Mouse (Mus musculus): Measurements from ENCODE around the gene Kif24. TPM values are rescaled to one million over a fixed set of nuclear protein-coding genes. Genes with fewer than 3 reads are reported as not detected.

Gene Kif24
- polyA plus RNA-seq, 1 experiment: 5.6 TPM

DNA sequence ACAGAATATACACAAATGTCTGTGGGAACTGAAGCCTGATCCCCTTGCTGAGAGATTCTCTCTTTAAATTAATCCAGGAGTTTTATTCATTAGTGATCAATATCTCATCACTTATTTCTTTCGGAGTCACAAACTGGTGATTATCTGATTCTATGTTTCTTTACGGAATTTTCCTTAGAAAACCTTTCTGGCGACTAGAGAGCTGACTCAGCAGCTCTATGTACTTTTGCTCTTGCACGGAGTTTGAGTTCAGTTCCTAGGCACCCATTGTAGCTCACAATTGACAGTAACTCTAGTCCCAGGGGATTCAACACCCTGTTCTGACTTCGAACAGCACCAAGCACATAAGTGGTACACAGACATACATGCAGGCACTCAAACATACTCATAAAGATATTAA, 25.8 kb downstream of the Kif24 start:
- WGBS: 98% methylated on average over 5 of the region's 5 CpGs
- no peaks in the 10 kb centered on the region for H3K36me3 ChIP-seq (ENCODE audit: control insufficient read depth, insufficient read depth, low read length)

GRCm38 (mm10) chr4:41416966-41417365, 47.7 kb downstream of the Kif24 start:
- H3K36me3 ChIP-seq (ENCODE audit: control insufficient read depth, insufficient read depth, low read length): no peaks in the 10 kb centered on the region
- H3K27me3 ChIP-seq (ENCODE audit: control insufficient read depth, insufficient read depth, low read length): no peaks in the 10 kb centered on the region
- no peak overlapping the region for H3K4me3 ChIP-seq (ENCODE audit: control insufficient read depth, insufficient read depth, low read length)
- DNase-seq: no peak
- no peaks in the 10 kb centered on the region for H3K4me1 ChIP-seq (replicated peaks; ENCODE audit: control insufficient read depth, insufficient read depth, low read length)
- H3K27ac ChIP-seq (ENCODE audit: control insufficient read depth, insufficient read depth, low read length): no peak overlapping the region
- no peak for TF ChIP-seq POLR2A (IDR thresholded peaks at IDR 0.05; ENCODE audit: control insufficient read depth, extremely low read depth, insufficient read depth, low read length, poor library complexity)
- no peak for TF ChIP-seq CTCF (IDR thresholded peaks at IDR 0.05; ENCODE audit: borderline replicate concordance, control insufficient read depth, extremely low read depth, insufficient read depth, low read length, poor library complexity)

More for the DNA sequence above, 25.8 kb downstream of the Kif24 start:
- H3K4me1 ChIP-seq (replicated peaks; ENCODE audit: control insufficient read depth, insufficient read depth, low read length): no peaks in the 10 kb centered on the region
- H3K27me3 ChIP-seq (ENCODE audit: control insufficient read depth, insufficient read depth, low read length): no peaks in the 10 kb centered on the region
- no peak overlapping the region for H3K27ac ChIP-seq (ENCODE audit: control insufficient read depth, insufficient read depth, low read length)
- no peak for TF ChIP-seq POLR2A (IDR thresholded peaks at IDR 0.05; ENCODE audit: control insufficient read depth, extremely low read depth, insufficient read depth, low read length, poor library complexity)
- TF ChIP-seq CTCF (IDR thresholded peaks at IDR 0.05; ENCODE audit: borderline replicate concordance, control insufficient read depth, extremely low read depth, insufficient read depth, low read length, poor library complexity): no peak
- no peak for DNase-seq
- no peak overlapping the region for H3K4me3 ChIP-seq (ENCODE audit: control insufficient read depth, insufficient read depth, low read length)

DNA sequence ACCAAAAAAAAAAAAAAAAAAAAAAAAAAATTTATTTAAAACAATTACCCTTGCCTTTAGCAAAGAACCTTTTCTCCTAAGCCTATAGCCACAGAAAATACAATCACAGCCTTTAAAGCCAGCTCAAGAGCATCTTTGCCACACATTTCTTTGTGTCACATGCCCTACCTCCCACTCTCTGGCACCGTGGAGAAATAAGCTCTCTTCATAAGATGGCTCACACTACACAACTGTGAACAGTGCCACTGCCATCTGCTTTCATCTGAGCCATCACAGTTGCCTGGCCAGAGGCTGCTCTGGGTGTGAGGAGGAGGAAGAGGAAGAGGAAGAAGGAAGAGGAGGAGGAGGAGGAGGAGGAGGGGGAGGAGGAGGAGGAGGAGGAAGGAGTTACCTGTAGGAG, 55.3 kb downstream of the Kif24 start:
- no peak for TF ChIP-seq CTCF (IDR thresholded peaks at IDR 0.05; ENCODE audit: borderline replicate concordance, control insufficient read depth, extremely low read depth, insufficient read depth, low read length, poor library complexity)
- Histone ChIP-seq H3K27me3 (ENCODE audit: control insufficient read depth, insufficient read depth, low read length) (no peaks in the 10 kb centered on the region), H3K4me3 (ENCODE audit: control insufficient read depth, insufficient read depth, low read length) (no peak overlapping the region), H3K36me3 (ENCODE audit: control insufficient read depth, insufficient read depth, low read length) (no peaks in the 10 kb centered on the region), H3K4me1 (replicated peaks; ENCODE audit: control insufficient read depth, insufficient read depth, low read length) (no peaks in the 10 kb centered on the region), H3K27ac (ENCODE audit: control insufficient read depth, insufficient read depth, low read length) (no peak overlapping the region)
- WGBS: 100% methylated on average over 1 of the region's 1 CpGs
- DNase-seq: no peak

- WGBS: 91% methylated on average over 2 of the region's 2 CpGs
- DNase-seq: no peak
- H3K4me1 ChIP-seq (replicated peaks; ENCODE audit: control insufficient read depth, insufficient read depth, low read length): no peaks in the 10 kb centered on the region
- no peak overlapping the region for H3K4me3 ChIP-seq (ENCODE audit: control insufficient read depth, insufficient read depth, low read length)
- no peaks in the 10 kb centered on the region for H3K27me3 ChIP-seq (ENCODE audit: control insufficient read depth, insufficient read depth, low read length)
- no peak overlapping the region for H3K27ac ChIP-seq (ENCODE audit: control insufficient read depth, insufficient read depth, low read length)
- H3K36me3 ChIP-seq (ENCODE audit: control insufficient read depth, insufficient read depth, low read length): no peaks in the 10 kb centered on the region
- TF ChIP-seq POLR2A (IDR thresholded peaks at IDR 0.05; ENCODE audit: control insufficient read depth, extremely low read depth, insufficient read depth, low read length, poor library complexity) (no peak), CTCF (IDR thresholded peaks at IDR 0.05; ENCODE audit: borderline replicate concordance, control insufficient read depth, extremely low read depth, insufficient read depth, low read length, poor library complexity) (no peak)
Measured at GRCm38 (mm10) chr4:41407353-41407752, 57.3 kb downstream of the Kif24 start.

DNA sequence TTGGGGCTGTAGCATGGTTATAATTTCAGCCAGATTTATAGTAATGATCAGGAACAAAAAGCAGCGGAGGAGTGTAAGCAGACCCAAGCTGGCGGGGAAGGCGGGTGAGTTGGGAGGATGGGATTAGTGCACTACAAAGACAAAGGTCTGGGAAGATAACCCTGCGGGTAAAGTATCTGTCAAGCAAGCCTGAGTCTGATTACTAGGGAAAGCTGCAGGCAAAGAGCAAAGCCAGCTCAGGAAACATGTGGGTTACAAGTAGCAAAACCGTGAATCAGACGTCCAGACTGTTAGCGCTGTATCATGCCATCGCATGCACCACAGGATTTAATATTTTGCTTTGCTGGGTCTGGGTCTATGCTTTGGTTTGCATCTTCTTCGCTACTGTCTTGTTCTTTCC, 58.1 kb downstream of the Kif24 start:
- TF ChIP-seq CTCF (IDR thresholded peaks at IDR 0.05; ENCODE audit: borderline replicate concordance, control insufficient read depth, extremely low read depth, insufficient read depth, low read length, poor library complexity) (no peak), POLR2A (IDR thresholded peaks at IDR 0.05; ENCODE audit: control insufficient read depth, extremely low read depth, insufficient read depth, low read length, poor library complexity) (no peak)
- Histone ChIP-seq H3K27ac (ENCODE audit: control insufficient read depth, insufficient read depth, low read length) (no peak overlapping the region), H3K27me3 (ENCODE audit: control insufficient read depth, insufficient read depth, low read length) (no peaks in the 10 kb centered on the region), H3K4me1 (replicated peaks; ENCODE audit: control insufficient read depth, insufficient read depth, low read length) (no peaks in the 10 kb centered on the region), H3K36me3 (ENCODE audit: control insufficient read depth, insufficient read depth, low read length) (no peaks in the 10 kb centered on the region), H3K4me3 (ENCODE audit: control insufficient read depth, insufficient read depth, low read length) (no peak overlapping the region)
- no peak for DNase-seq
- 96% methylated on average over 9 of the region's 9 CpGs for WGBS

GRCm38 (mm10) chr4:41401573-41401972, 63.1 kb downstream of the Kif24 start:
- no peak overlapping the region for H3K4me3 ChIP-seq (ENCODE audit: control insufficient read depth, insufficient read depth, low read length)
- WGBS: 95% methylated on average over 5 of the region's 5 CpGs
- DNase-seq: no peak
- H3K27ac ChIP-seq (ENCODE audit: control insufficient read depth, insufficient read depth, low read length): no peak overlapping the region
- H3K36me3 ChIP-seq (ENCODE audit: control insufficient read depth, insufficient read depth, low read length): no peaks in the 10 kb centered on the region; the same call in 1 of the 2 replicates
- no peaks in the 10 kb centered on the region for H3K27me3 ChIP-seq (ENCODE audit: control insufficient read depth, insufficient read depth, low read length)
- H3K4me1 ChIP-seq (replicated peaks; ENCODE audit: control insufficient read depth, insufficient read depth, low read length): no peaks in the 10 kb centered on the region
- no peak for TF ChIP-seq CTCF (IDR thresholded peaks at IDR 0.05; ENCODE audit: borderline replicate concordance, control insufficient read depth, extremely low read depth, insufficient read depth, low read length, poor library complexity)
- TF ChIP-seq POLR2A (IDR thresholded peaks at IDR 0.05; ENCODE audit: control insufficient read depth, extremely low read depth, insufficient read depth, low read length, poor library complexity): no peak

GRCm38 (mm10) chr4:41401167-41401566, 63.5 kb downstream of the Kif24 start:
- no peak for DNase-seq
- Histone ChIP-seq H3K27ac (ENCODE audit: control insufficient read depth, insufficient read depth, low read length) (no peak overlapping the region), H3K36me3 (ENCODE audit: control insufficient read depth, insufficient read depth, low read length) (no peaks in the 10 kb centered on the region; the same call in 1 of the 2 replicates), H3K27me3 (ENCODE audit: control insufficient read depth, insufficient read depth, low read length) (no peaks in the 10 kb centered on the region), H3K4me1 (replicated peaks; ENCODE audit: control insufficient read depth, insufficient read depth, low read length) (no peaks in the 10 kb centered on the region), H3K4me3 (ENCODE audit: control insufficient read depth, insufficient read depth, low read length) (no peak overlapping the region)
- TF ChIP-seq CTCF (IDR thresholded peaks at IDR 0.05; ENCODE audit: borderline replicate concordance, control insufficient read depth, extremely low read depth, insufficient read depth, low read length, poor library complexity) (no peak), POLR2A (IDR thresholded peaks at IDR 0.05; ENCODE audit: control insufficient read depth, extremely low read depth, insufficient read depth, low read length, poor library complexity) (no peak)

Data from thymus, adult 2 months (tissue).